Mouse (Mus musculus) midbrain, postnatal 0 days (tissue): Measurements from ENCODE around the gene Cyp2a12. TPM values are rescaled to one million over a fixed set of nuclear protein-coding genes. Genes with fewer than 3 reads are reported as not detected.
"Not testable (repeated sequence)": the region's sequence is repeated elsewhere in the genome, so short reads cannot be mapped to it uniquely, and the experiment has no call there.

Experiments used
- ATAC-seq: fragments of 200-750 bp; cut with Nextera tagmentation; 2 replicates; pipeline ENCODE4 v1.8.0; 2017; ENCODE audit warnings: moderate number of reproducible peaks, mild to moderate bottlenecking, moderate TSS enrichment, moderate library complexity; ENCODE audit not compliant: low FRiP score
- DNase-seq: peaks from one replicate; pipeline ENCODE4 v3.0.0-alpha.2; 2015; ENCODE audit warnings: low spot score
- H3K27ac ChIP-seq: fragments of 300-500 bp; sonication (generic); 2 replicates; pipeline ENCODE4 v1.5.1; 2014; ENCODE audit warnings: low read depth, mild to moderate bottlenecking, low read length, mixed read lengths
- H3K27me3 ChIP-seq: fragments of 300-500 bp; sonication (generic); 2 replicates; pipeline ENCODE4 v1.6.1; 2014; ENCODE audit warnings: low read length, control low read depth, mixed read lengths; ENCODE audit not compliant: insufficient read depth
- H3K36me3 ChIP-seq: fragments of 300-500 bp; sonication (generic); 2 replicates; pipeline ENCODE4 v1.6.1; 2014; ENCODE audit warnings: low read length, control low read depth, mixed read lengths; ENCODE audit not compliant: insufficient read depth
- H3K4me1 ChIP-seq: fragments of 300-500 bp; sonication (generic); 2 replicates; pipeline ENCODE4 v1.6.1; 2014; ENCODE audit warnings: mild to moderate bottlenecking, control low read depth, antibody characterized with exemption, low read length, mixed read lengths; ENCODE audit not compliant: insufficient read depth
- H3K4me2 ChIP-seq: fragments of 300-500 bp; sonication (generic); 2 replicates; pipeline ENCODE4 v1.6.1; 2014; ENCODE audit warnings: low read depth, mild to moderate bottlenecking, low read length, mixed read lengths; ENCODE audit not compliant: poor library complexity, severe bottlenecking
- H3K4me3 ChIP-seq: fragments of 300-500 bp; sonication (generic); 2 replicates; pipeline ENCODE4 v1.5.1; 2014; ENCODE audit warnings: low read depth, mild to moderate bottlenecking, low read length, moderate library complexity
- H3K9ac ChIP-seq: fragments of 300-500 bp; sonication (generic); replicated peaks from 2 replicates; pipeline ENCODE4 v1.6.1; 2014; ENCODE audit warnings: mild to moderate bottlenecking, low read length, moderate library complexity, mixed read lengths; ENCODE audit not compliant: poor library complexity, severe bottlenecking
- H3K9me3 ChIP-seq: fragments of 300-500 bp; sonication (generic); 2 replicates; pipeline ENCODE4 v1.6.1; 2016; ENCODE audit warnings: low read length, control low read depth
- CTCF ChIP-seq: IDR thresholded peaks from 2 replicates; pipeline ENCODE4 v1.5.1; 2016; ENCODE audit warnings: antibody characterized with exemption, mild to moderate bottlenecking
- WGBS: fragments of 180-500 bp; shearing (Covaris S2); extraction: QIAGEN DNeasy Blood & Tissue Kit; methylation state at CpG from one replicate; pipeline ENCODE4 v1.1.7; 2014; 5-methylcytosine and 5-hydroxymethylcytosine counted together
- polyA plus RNA-seq: library from polyadenylated mRNA; unstranded; fragments of >200 nt; fragmentation: Nextera tagmentation; extraction: Ambion mirVana; gene quantifications from 2 replicates; pipeline ENCODE4 v1.2.1, GENCODE M21; 2015
- total RNA-seq: library from RNA; depleted of rRNA; stranded (reverse); fragments of >200 nt; gene quantifications from 2 replicates; pipeline ENCODE4 v1.2.3, GENCODE M21; 2014; rRNA removed

The Cyp2a12 gene
- not detected in 2 replicates for total RNA-seq
- not detected in 2 replicates for polyA plus RNA-seq

DNA sequence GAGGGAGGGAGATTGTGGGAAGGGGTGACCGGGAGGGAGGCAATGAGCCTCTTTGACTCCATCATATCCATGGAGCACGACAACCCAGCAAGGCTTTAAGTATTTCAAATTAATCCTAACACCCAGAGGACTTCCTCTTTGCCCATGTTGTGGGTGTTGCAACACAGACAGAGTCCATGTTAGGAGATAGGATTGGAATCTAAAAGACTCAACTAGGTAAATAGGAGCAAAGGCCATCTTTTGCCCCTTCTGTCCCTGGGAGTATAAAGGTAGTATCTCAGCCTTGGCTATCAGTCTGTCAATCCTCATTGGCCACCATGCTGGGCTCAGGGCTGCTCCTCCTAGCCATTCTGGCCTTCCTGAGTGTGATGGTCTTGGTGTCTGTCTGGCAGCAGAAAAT is at the start of gene Cyp2a12:
Cyp2a12 (plus strand) TSS at position 293 of the 400 bp plus-strand sequence.
- H3K9ac ChIP-seq = no peak within 1 kb of the TSS
- H3K4me1 ChIP-seq = no peaks in the 10 kb centered on the region
- H3K36me3 ChIP-seq = no peaks in the 10 kb centered on the region
- TF ChIP-seq CTCF = no peak
- no peaks in the 10 kb centered on the region for H3K27me3 ChIP-seq
- ATAC-seq = no peak
- 86% methylated on average over 2 of the region's 2 CpGs for WGBS
- H3K9me3 ChIP-seq = no peaks in the 10 kb centered on the region
- H3K4me2 ChIP-seq = no peak within 1 kb of the TSS
- no peak within 1 kb of the TSS for H3K27ac ChIP-seq
- H3K4me3 ChIP-seq = no peak within 1 kb of the TSS
- DNase-seq = no peak

DNA sequence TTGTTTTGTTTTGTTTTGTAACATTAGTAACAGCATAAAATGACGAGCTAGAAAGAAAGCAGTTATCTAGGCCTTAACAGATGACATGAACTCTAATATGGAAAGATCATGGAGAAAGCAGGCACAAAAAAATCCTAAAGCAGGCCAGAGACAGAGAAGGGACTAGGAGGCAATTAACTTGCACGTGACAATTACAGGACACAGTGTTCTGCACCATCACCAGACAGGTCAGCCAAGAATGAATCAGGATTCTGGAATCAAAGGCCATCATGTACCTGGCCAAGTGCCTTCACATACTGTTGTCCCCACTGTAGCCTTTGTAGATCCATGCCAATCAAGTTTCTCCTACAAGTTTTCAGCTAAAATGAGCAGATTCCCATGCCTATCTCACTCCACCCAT is 47.4 kb upstream of the Cyp2a12 start:
- not testable (repeated sequence) for H3K36me3 ChIP-seq, H3K4me3 ChIP-seq, H3K4me2 ChIP-seq, H3K9me3 ChIP-seq, H3K4me1 ChIP-seq, H3K27ac ChIP-seq, H3K27me3 ChIP-seq, H3K9ac ChIP-seq, ATAC-seq, DNase-seq
- 71% methylated on average over 2 of the region's 2 CpGs for WGBS

GRCm38 (mm10) chr7:26981937-26982336 is 46.9 kb upstream of the Cyp2a12 start:
- not testable (repeated sequence) for H3K9me3 ChIP-seq, ATAC-seq, H3K4me3 ChIP-seq, H3K4me1 ChIP-seq, H3K27ac ChIP-seq, DNase-seq, H3K27me3 ChIP-seq, H3K9ac ChIP-seq, H3K36me3 ChIP-seq, H3K4me2 ChIP-seq
- 76% methylated on average over 1 of the region's 1 CpGs for WGBS

- 14% methylated on average over 1 of the region's 1 CpGs for WGBS
- no peak overlapping the region for H3K4me2 ChIP-seq
- ATAC-seq = no peak
Observed at GRCm38 (mm10) chr7:26982551-26982950, 46.3 kb upstream of the Cyp2a12 start.

GRCm38 (mm10) chr7:26983151-26983550 is 45.7 kb upstream of the Cyp2a12 start:
- H3K36me3 ChIP-seq, H3K9ac ChIP-seq, H3K9me3 ChIP-seq, H3K4me1 ChIP-seq, ATAC-seq, DNase-seq, H3K27ac ChIP-seq, H3K27me3 ChIP-seq, H3K4me3 ChIP-seq, H3K4me2 ChIP-seq: not testable (repeated sequence)
- WGBS = 15% methylated on average over 1 of the region's 1 CpGs

More at GRCm38 (mm10) chr7:26982551-26982950, 46.3 kb upstream of the Cyp2a12 start:
- H3K9me3 ChIP-seq = no peaks in the 10 kb centered on the region
- no peaks in the 10 kb centered on the region for H3K36me3 ChIP-seq
- no peaks in the 10 kb centered on the region for H3K27me3 ChIP-seq
- DNase-seq = no peak
- no peak overlapping the region for H3K4me3 ChIP-seq
- no peak overlapping the region for H3K27ac ChIP-seq
- TF ChIP-seq CTCF = no peak
- no peak overlapping the region for H3K9ac ChIP-seq
- H3K4me1 ChIP-seq = no peaks in the 10 kb centered on the region

GRCm38 (mm10) chr7:27026581-27026980 is 2.3 kb upstream of the Cyp2a12 start:
- not testable (repeated sequence) for H3K4me1 ChIP-seq, H3K36me3 ChIP-seq, ATAC-seq, H3K4me3 ChIP-seq, H3K27me3 ChIP-seq, H3K27ac ChIP-seq, H3K9me3 ChIP-seq, H3K4me2 ChIP-seq, DNase-seq, H3K9ac ChIP-seq

- not testable (repeated sequence) for DNase-seq, H3K27ac ChIP-seq, H3K27me3 ChIP-seq, H3K9ac ChIP-seq, H3K4me2 ChIP-seq, H3K9me3 ChIP-seq, H3K4me1 ChIP-seq, H3K36me3 ChIP-seq, ATAC-seq, H3K4me3 ChIP-seq
- WGBS = 57% methylated on average over 1 of the region's 1 CpGs
Observed at GRCm38 (mm10) chr7:27048886-27049285, 20.0 kb downstream of the Cyp2a12 start.

- not testable (repeated sequence) for H3K27ac ChIP-seq, H3K4me2 ChIP-seq, H3K4me1 ChIP-seq, H3K27me3 ChIP-seq, H3K9me3 ChIP-seq, H3K9ac ChIP-seq, ATAC-seq, DNase-seq, H3K36me3 ChIP-seq, H3K4me3 ChIP-seq
- 92% methylated on average over 2 of the region's 2 CpGs for WGBS
Observed at GRCm38 (mm10) chr7:27059333-27059732, 30.5 kb downstream of the Cyp2a12 start.

DNA sequence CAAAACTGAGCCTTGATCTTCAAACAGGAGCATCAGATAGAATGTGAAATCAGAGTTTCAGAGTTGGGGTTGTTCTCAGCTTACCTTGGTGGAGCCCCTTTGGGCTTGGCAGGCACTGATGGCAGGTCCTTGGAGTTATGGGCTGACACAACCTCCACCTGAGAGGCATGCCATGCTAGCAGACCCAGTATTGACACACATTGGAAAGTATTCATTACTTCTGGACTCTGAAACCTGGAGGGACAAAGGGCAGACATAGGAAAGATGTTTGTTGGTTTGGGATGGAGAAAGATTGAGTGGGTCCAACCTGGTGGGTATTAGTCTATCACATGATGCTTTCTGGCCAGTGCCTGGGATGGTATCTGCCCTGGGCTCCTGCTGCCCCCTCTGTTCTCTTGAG is 31.0 kb downstream of the Cyp2a12 start:
- ATAC-seq, H3K36me3 ChIP-seq, DNase-seq, H3K4me1 ChIP-seq, H3K27ac ChIP-seq, H3K9ac ChIP-seq, H3K27me3 ChIP-seq, H3K4me3 ChIP-seq, H3K9me3 ChIP-seq, H3K4me2 ChIP-seq: not testable (repeated sequence)
